Mouse (Mus musculus) lung, postnatal 36 days (tissue): ENCODE measurements at regions not wholly inside any gene's neighbourhood (a gene's known extent, or its start where the extent isn't known, plus 50 kb on each side); places are given as distances from the start of the nearest gene placed in this dataset.
A peak's percentile ranks its signal among the peaks of the same experiment; 100 is the strongest.

Source experiments
- DNase-seq: peaks from one replicate; pipeline ENCODE4 v3.0.0; 2022; ENCODE audit warnings: mixed read lengths

- no peak for DNase-seq
These were observed 590.9 kb upstream of the Plxna2 start for GRCm38 (mm10) chr1:194026958-194027692.

GRCm38 (mm10) chr1:194026213-194026612, 591.8 kb upstream of the Plxna2 start:
- no peak for DNase-seq

- DNase-seq, result no peak
These were observed 598.7 kb upstream of the Plxna2 start for GRCm38 (mm10) chr1:194019282-194019681.

- no peak for DNase-seq
These were observed 622.1 kb upstream of the Camk1g start for GRCm38 (mm10) chr1:193992226-193992625.

- no peak for DNase-seq
These were observed 620.0 kb upstream of the Camk1g start for GRCm38 (mm10) chr1:193989956-193990675.

- peak; percentile 3 for DNase-seq
These were observed 619.1 kb upstream of the Camk1g start for GRCm38 (mm10) chr1:193988970-193989904.

GRCm38 (mm10) chr1:193980571-193980970, 610.5 kb upstream of the Camk1g start:
- DNase-seq, result no peak

GRCm38 (mm10) chr1:193971537-193971936, 601.4 kb upstream of the Camk1g start:
- no peak for DNase-seq

GRCm38 (mm10) chr1:193969264-193969908, 599.3 kb upstream of the Camk1g start:
- no peak for DNase-seq

GRCm38 (mm10) chr1:193967957-193968926, 598.1 kb upstream of the Camk1g start:
- DNase-seq, result no peak

- no peak for DNase-seq
These were observed 596.8 kb upstream of the Camk1g start for GRCm38 (mm10) chr1:193966652-193967555.

- no peak for DNase-seq
These were observed 595.2 kb upstream of the Camk1g start for GRCm38 (mm10) chr1:193965278-193965677.

- DNase-seq, result no peak
These were observed 581.8 kb upstream of the Camk1g start for GRCm38 (mm10) chr1:193951936-193952335.

- no peak for DNase-seq
These were observed 579.7 kb upstream of the Camk1g start for GRCm38 (mm10) chr1:193949817-193950216.

- no peak for DNase-seq
These were observed 577.0 kb upstream of the Camk1g start for GRCm38 (mm10) chr1:193946953-193947586.

- DNase-seq, result no peak
These were observed 565.9 kb upstream of the Camk1g start for GRCm38 (mm10) chr1:193935969-193936368.

GRCm38 (mm10) chr1:193934308-193934707, 564.2 kb upstream of the Camk1g start:
- DNase-seq, result no peak

GRCm38 (mm10) chr1:193931131-193931729, 561.1 kb upstream of the Camk1g start:
- no peak for DNase-seq

GRCm38 (mm10) chr1:193928607-193929006, 558.5 kb upstream of the Camk1g start:
- no peak for DNase-seq
